Mouse (Mus musculus) lung, embryonic 14.5 days (tissue): ENCODE results near the gene Map4k3. TPM values are rescaled to one million over a fixed set of nuclear protein-coding genes. Genes with fewer than 3 reads are reported as not detected.

ENCODE experiments used
- ATAC-seq: fragments of 200-750 bp; cut with Nextera tagmentation; 2 replicates; pipeline ENCODE4 v1.8.0; 2017; ENCODE audit warnings: mild to moderate bottlenecking, moderate TSS enrichment, moderate library complexity; ENCODE audit not compliant: insufficient read depth
- DNase-seq: peaks from one replicate; pipeline ENCODE4 v3.0.0-alpha.2; 2015
- H3K27ac ChIP-seq: fragments of 300-500 bp; sonication (generic); 2 replicates; pipeline ENCODE4 v1.5.1; 2014; ENCODE audit warnings: low read depth, mild to moderate bottlenecking, moderate library complexity
- H3K27me3 ChIP-seq: fragments of 300-500 bp; sonication (generic); 2 replicates; pipeline ENCODE4 v1.6.1; 2014; ENCODE audit warnings: low read length, control low read depth; ENCODE audit not compliant: insufficient read depth
- H3K36me3 ChIP-seq: fragments of 300-500 bp; sonication (generic); 2 replicates; pipeline ENCODE4 v1.6.1; 2014; ENCODE audit warnings: control low read depth; ENCODE audit not compliant: insufficient read depth
- H3K4me1 ChIP-seq: fragments of 300-500 bp; sonication (generic); 2 replicates; pipeline ENCODE4 v1.6.1; 2014; ENCODE audit warnings: antibody characterized with exemption, control low read depth; ENCODE audit not compliant: insufficient read depth
- H3K4me2 ChIP-seq: fragments of 300-500 bp; sonication (generic); 2 replicates; pipeline ENCODE4 v1.6.1; 2014; ENCODE audit warnings: mild to moderate bottlenecking
- H3K4me3 ChIP-seq: fragments of 300-500 bp; sonication (generic); 2 replicates; pipeline ENCODE4 v1.5.1; 2014; ENCODE audit warnings: low read depth, low read length
- H3K9ac ChIP-seq: fragments of 300-500 bp; sonication (generic); 2 replicates; pipeline ENCODE4 v1.6.1; 2014
- H3K9me3 ChIP-seq: fragments of 300-500 bp; sonication (generic); 2 replicates; pipeline ENCODE4 v1.6.1; 2016; ENCODE audit warnings: low read depth, low read length, control low read depth
- CTCF ChIP-seq: IDR thresholded peaks from 2 replicates; pipeline ENCODE4 v1.5.1; 2016; ENCODE audit warnings: antibody characterized with exemption, low read depth
- WGBS: fragments of 180-500 bp; shearing (Covaris S2); extraction: QIAGEN DNeasy Blood & Tissue Kit; methylation state at CpG from one replicate; pipeline ENCODE4 v1.1.7; 2014; 5-methylcytosine and 5-hydroxymethylcytosine counted together
- polyA plus RNA-seq: library from polyadenylated mRNA; unstranded; fragments of >200 nt; fragmentation: Nextera tagmentation; extraction: Ambion mirVana; gene quantifications from 2 replicates; pipeline ENCODE4 v1.2.1, GENCODE M21; 2014

Gene Map4k3
- polyA plus RNA-seq, 1 experiment from 2014 or later = 64.7 TPM

- no peak overlapping the region for H3K4me3 ChIP-seq
- no peak for TF ChIP-seq CTCF
- H3K36me3 ChIP-seq = peaks cover 14% of the 10 kb centered on the region; the same call in 1 of the 2 replicates
- H3K9me3 ChIP-seq = no peaks in the 10 kb centered on the region
- no peaks in the 10 kb centered on the region for H3K27me3 ChIP-seq
- DNase-seq (no peak), ATAC-seq (no peak)
- no peak overlapping the region for H3K9ac ChIP-seq
- H3K4me1 ChIP-seq = no peaks in the 10 kb centered on the region
- no peak overlapping the region for H3K4me2 ChIP-seq
- 76% methylated on average over 4 of the region's 4 CpGs for WGBS
- H3K27ac ChIP-seq = no peak overlapping the region
Measured at GRCm38 (mm10) chr17:80663623-80664022, 64.7 kb downstream of the Map4k3 start.

GRCm38 (mm10) chr17:80662836-80663620, 65.3 kb downstream of the Map4k3 start:
- Histone ChIP-seq H3K9ac (no peak overlapping the region), H3K4me3 (no peak overlapping the region), H3K9me3 (no peaks in the 10 kb centered on the region), H3K36me3 (peaks cover 14% of the 10 kb centered on the region; the same call in 1 of the 2 replicates), H3K4me1 (no peaks in the 10 kb centered on the region), H3K27me3 (no peaks in the 10 kb centered on the region), H3K4me2 (no peak overlapping the region), H3K27ac (no peak overlapping the region)
- DNase-seq (no peak), ATAC-seq (no peak)
- no peak for TF ChIP-seq CTCF
- 71% methylated on average over 7 of the region's 7 CpGs for WGBS

GRCm38 (mm10) chr17:80661896-80662295, 66.4 kb downstream of the Map4k3 start:
- Histone ChIP-seq H3K4me2 (no peak overlapping the region), H3K9me3 (no peaks in the 10 kb centered on the region), H3K4me1 (no peaks in the 10 kb centered on the region), H3K27me3 (no peaks in the 10 kb centered on the region), H3K36me3 (peaks cover 14% of the 10 kb centered on the region; the same call in 1 of the 2 replicates), H3K4me3 (no peak overlapping the region), H3K9ac (no peak overlapping the region), H3K27ac (no peak overlapping the region)
- ATAC-seq = no peak
- no peak for TF ChIP-seq CTCF
- WGBS = 89% methylated on average over 3 of the region's 3 CpGs
- no peak for DNase-seq

GRCm38 (mm10) chr17:80660707-80661380, 67.4 kb downstream of the Map4k3 start:
- Histone ChIP-seq H3K9ac (no peak overlapping the region), H3K36me3 (peaks cover 14% of the 10 kb centered on the region; the same call in 1 of the 2 replicates), H3K4me1 (no peaks in the 10 kb centered on the region), H3K4me3 (no peak overlapping the region), H3K27ac (no peak overlapping the region), H3K9me3 (no peaks in the 10 kb centered on the region), H3K4me2 (no peak overlapping the region), H3K27me3 (no peaks in the 10 kb centered on the region)
- 86% methylated on average over 15 of the region's 15 CpGs for WGBS
- no peak for TF ChIP-seq CTCF
- DNase-seq = no peak
- no peak for ATAC-seq

GRCm38 (mm10) chr17:80660234-80660633, 68.1 kb downstream of the Map4k3 start:
- no peak overlapping the region for H3K4me3 ChIP-seq
- no peak for DNase-seq
- H3K4me1 ChIP-seq = no peaks in the 10 kb centered on the region
- WGBS = 65% methylated on average over 2 of the region's 2 CpGs
- no peaks in the 10 kb centered on the region for H3K9me3 ChIP-seq
- H3K36me3 ChIP-seq = peaks cover 19% of the 10 kb centered on the region; the same call in 1 of the 2 replicates
- no peak for ATAC-seq
- no peaks in the 10 kb centered on the region for H3K27me3 ChIP-seq
- H3K4me2 ChIP-seq = no peak overlapping the region
- no peak for TF ChIP-seq CTCF
- no peak overlapping the region for H3K27ac ChIP-seq
- H3K9ac ChIP-seq = no peak overlapping the region

GRCm38 (mm10) chr17:80659821-80660220, 68.5 kb downstream of the Map4k3 start:
- H3K4me2 ChIP-seq = no peak overlapping the region
- no peaks in the 10 kb centered on the region for H3K9me3 ChIP-seq
- no peak overlapping the region for H3K4me3 ChIP-seq
- no peaks in the 10 kb centered on the region for H3K4me1 ChIP-seq
- no peak overlapping the region for H3K27ac ChIP-seq
- WGBS = 83% methylated on average over 5 of the region's 5 CpGs
- peaks cover 23% of the 10 kb centered on the region; the same call in 1 of the 2 replicates for H3K36me3 ChIP-seq
- H3K9ac ChIP-seq = no peak overlapping the region
- DNase-seq (no peak), ATAC-seq (no peak)
- TF ChIP-seq CTCF = no peak
- H3K27me3 ChIP-seq = no peaks in the 10 kb centered on the region

GRCm38 (mm10) chr17:80654323-80654722, 74.0 kb downstream of the Map4k3 start:
- TF ChIP-seq CTCF = no peak
- ATAC-seq = no peak
- peak; percentile 50 for DNase-seq
- H3K36me3 ChIP-seq = peaks cover 45% of the 10 kb centered on the region
- H3K9me3 ChIP-seq = no peaks in the 10 kb centered on the region
- WGBS = 63% methylated on average over 3 of the region's 3 CpGs
- no peaks in the 10 kb centered on the region for H3K27me3 ChIP-seq
- no peak overlapping the region for H3K27ac ChIP-seq
- no peak overlapping the region for H3K4me2 ChIP-seq
- no peak overlapping the region for H3K9ac ChIP-seq
- H3K4me1 ChIP-seq = no peaks in the 10 kb centered on the region
- no peak overlapping the region for H3K4me3 ChIP-seq
